Mouse (Mus musculus): ENCODE results near the gene Med8. TPM values are rescaled to one million over a fixed set of nuclear protein-coding genes. Genes with fewer than 3 reads are reported as not detected.

The Med8 gene
- total and polyA plus RNA-seq, 2 experiments from 2014 or later: 54.8 to 95.7 TPM

DNA sequence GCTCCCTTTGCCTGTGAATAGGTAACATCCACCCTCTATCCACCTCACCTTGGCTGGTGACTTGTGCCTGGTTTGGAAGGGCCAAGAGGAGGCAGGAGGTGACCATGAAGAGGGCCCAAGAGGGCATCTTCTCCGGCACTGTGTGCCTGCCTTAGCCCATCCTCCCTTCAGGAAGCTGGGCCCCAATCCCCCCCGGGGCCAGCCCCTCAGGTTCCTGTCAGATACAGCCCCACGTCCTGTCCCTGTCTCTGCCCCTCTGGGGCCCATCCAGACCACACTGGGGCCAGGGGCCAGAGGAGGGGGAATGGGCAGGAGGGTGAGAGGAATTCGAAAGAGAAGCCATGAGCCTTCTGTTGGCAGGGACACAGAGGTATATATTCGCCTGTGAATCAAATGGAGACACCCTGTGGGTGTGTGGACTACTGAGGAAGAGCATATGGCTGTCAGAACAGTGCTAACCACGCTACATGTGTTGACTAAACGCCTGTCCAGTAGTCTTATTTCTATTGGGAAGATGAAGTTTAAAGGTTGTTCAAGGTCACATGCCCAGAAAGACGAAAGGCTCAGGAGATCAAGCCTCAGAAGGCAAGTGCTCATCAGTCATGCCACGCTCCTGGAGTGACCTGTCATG is 48.3 kb downstream of the Med8 start, which contains the start of gene Mpl:
Mpl (minus strand) TSS at position 169 of the 631 bp plus-strand sequence.
- Histone ChIP-seq H3K36me3 (ENCODE audit: insufficient read depth, low read length) (no peaks in the 10 kb centered on the region), H3K27ac (ENCODE audit: low read depth, low read length) (no peak within 1 kb of the TSS), H3K9me3 (ENCODE audit: low read length) (no peaks in the 10 kb centered on the region), H3K4me3 (ENCODE audit: low read depth, low read length) (no peak within 1 kb of the TSS), H3K27me3 (ENCODE audit: insufficient read depth, low read length) (no peaks in the 10 kb centered on the region), H3K9ac (replicated peaks; ENCODE audit: low read length, poor library complexity, severe bottlenecking) (no peak within 1 kb of the TSS), H3K4me1 (ENCODE audit: insufficient read depth, low read length) (no peaks in the 10 kb centered on the region), H3K4me2 (ENCODE audit: low read depth, low read length, poor library complexity, severe bottlenecking) (no peak within 1 kb of the TSS)
- WGBS: 72% methylated on average over 9 of the region's 9 CpGs
- no peak for DNase-seq (ENCODE audit: low spot score)
- ATAC-seq (ENCODE audit: low FRiP score): no peak
- no peak for TF ChIP-seq CTCF (IDR thresholded peaks at IDR 0.05)

DNA sequence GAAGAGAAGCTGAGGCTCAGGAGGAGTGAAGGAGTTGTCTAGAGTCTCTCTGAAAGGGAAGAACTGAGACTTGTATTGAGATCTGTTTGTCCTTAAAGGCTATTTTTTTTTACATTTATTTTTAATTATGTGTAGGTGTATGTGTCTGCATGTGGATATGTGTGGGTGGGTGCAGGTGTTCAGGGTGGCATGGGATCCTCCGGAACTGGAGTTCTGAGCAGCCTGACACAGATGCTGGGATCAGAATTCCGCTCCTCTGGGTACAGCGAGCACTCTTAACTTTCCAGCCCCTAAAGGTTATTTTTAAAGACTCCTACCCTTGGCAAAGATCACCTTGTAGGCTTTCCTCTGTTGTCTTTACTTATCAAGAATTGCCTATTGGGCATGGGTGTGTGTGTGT is 55.8 kb downstream of the Med8 start:
- no peak overlapping the region for H3K4me2 ChIP-seq (ENCODE audit: low read depth, low read length, poor library complexity, severe bottlenecking)
- H3K27ac ChIP-seq (ENCODE audit: low read depth, low read length): no peak overlapping the region
- no peaks in the 10 kb centered on the region for H3K27me3 ChIP-seq (ENCODE audit: insufficient read depth, low read length)
- WGBS: 86% methylated on average over 3 of the region's 3 CpGs
- no peaks in the 10 kb centered on the region for H3K36me3 ChIP-seq (ENCODE audit: insufficient read depth, low read length)
- no peak for TF ChIP-seq CTCF (IDR thresholded peaks at IDR 0.05)
- no peak for ATAC-seq (ENCODE audit: low FRiP score)
- H3K9me3 ChIP-seq (ENCODE audit: low read length): no peaks in the 10 kb centered on the region
- no peak overlapping the region for H3K4me3 ChIP-seq (ENCODE audit: low read depth, low read length)
- no peak overlapping the region for H3K9ac ChIP-seq (replicated peaks; ENCODE audit: low read length, poor library complexity, severe bottlenecking)
- no peak for DNase-seq (ENCODE audit: low spot score)
- no peaks in the 10 kb centered on the region for H3K4me1 ChIP-seq (ENCODE audit: insufficient read depth, low read length)

Other genes with a start within 250 kb of the Med8 start
- 88.8 and 90.9 TPM in 2 replicates for gene Kdm4a, start 229.3 kb upstream of the Med8 start, total RNA-seq (2014; rRNA removed)
- 32.0 and 34.8 TPM in 2 replicates for gene Kdm4a, start 229.3 kb upstream of the Med8 start, polyA plus RNA-seq (2015; fragmentation: Nextera tagmentation; extraction: Ambion mirVana)
- gene Ptprf, start 117.9 kb upstream of the Med8 start, total RNA-seq (2014; rRNA removed): 160 and 186 TPM in 2 replicates
- 46.4 and 48.1 TPM in 2 replicates for gene Ptprf, start 117.9 kb upstream of the Med8 start, polyA plus RNA-seq (2015; fragmentation: Nextera tagmentation; extraction: Ambion mirVana)
- gene Szt2, start 64 bp upstream of the Med8 start, total RNA-seq (2014; rRNA removed): 18.8 and 29.0 TPM in 2 replicates
- gene Szt2, start 64 bp upstream of the Med8 start, polyA plus RNA-seq (2015; fragmentation: Nextera tagmentation; extraction: Ambion mirVana): 3.2 and 4.6 TPM in 2 replicates
- gene Elovl1, start 18.8 kb downstream of the Med8 start, total RNA-seq (2014; rRNA removed): 22.1 and 23.6 TPM in 2 replicates
- 23.8 and 28.2 TPM in 2 replicates for gene Elovl1, start 18.8 kb downstream of the Med8 start, polyA plus RNA-seq (2015; fragmentation: Nextera tagmentation; extraction: Ambion mirVana)
- 6.9 and 15.3 TPM in 2 replicates for gene Cdc20, start 28.0 kb downstream of the Med8 start, total RNA-seq (2014; rRNA removed)
- 9.7 and 11.0 TPM in 2 replicates for gene Cdc20, start 28.0 kb downstream of the Med8 start, polyA plus RNA-seq (2015; fragmentation: Nextera tagmentation; extraction: Ambion mirVana)
- gene Mpl, start 48.2 kb downstream of the Med8 start, total RNA-seq (2014; rRNA removed): 0.11 TPM in 1 of 2 replicates, not detected in the other
- gene Mpl, start 48.2 kb downstream of the Med8 start, polyA plus RNA-seq (2015; fragmentation: Nextera tagmentation; extraction: Ambion mirVana): 0.11 and 0.15 TPM in 2 replicates
- 15.7 and 17.2 TPM in 2 replicates for gene Tie1, start 80.7 kb downstream of the Med8 start, total RNA-seq (2014; rRNA removed)
- 9.9 and 10.3 TPM in 2 replicates for gene Tie1, start 80.7 kb downstream of the Med8 start, polyA plus RNA-seq (2015; fragmentation: Nextera tagmentation; extraction: Ambion mirVana)
- not detected in 2 replicates for gene 2610528J11Rik, start 117.7 kb downstream of the Med8 start, total RNA-seq (2014; rRNA removed)
- gene 2610528J11Rik, start 117.7 kb downstream of the Med8 start, polyA plus RNA-seq (2015; fragmentation: Nextera tagmentation; extraction: Ambion mirVana): not detected in 2 replicates
- gene Tmem125, start 134.7 kb downstream of the Med8 start, total RNA-seq (2014; rRNA removed): 0.19 and 0.22 TPM in 2 replicates
- 0.14 and 0.23 TPM in 2 replicates for gene Tmem125, start 134.7 kb downstream of the Med8 start, polyA plus RNA-seq (2015; fragmentation: Nextera tagmentation; extraction: Ambion mirVana)
- 0.82 and 1.1 TPM in 2 replicates for gene Cfap57, start 211.4 kb downstream of the Med8 start, total RNA-seq (2014; rRNA removed)
- gene Cfap57, start 211.4 kb downstream of the Med8 start, polyA plus RNA-seq (2015; fragmentation: Nextera tagmentation; extraction: Ambion mirVana): 1.4 TPM in 2 replicates
- 29.4 and 40.7 TPM in 2 replicates for gene Ebna1bp2, start 211.5 kb downstream of the Med8 start, total RNA-seq (2014; rRNA removed)
- 76.7 and 83.8 TPM in 2 replicates for gene Ebna1bp2, start 211.5 kb downstream of the Med8 start, polyA plus RNA-seq (2015; fragmentation: Nextera tagmentation; extraction: Ambion mirVana)
- not detected in 2 replicates for gene Olfr62, start 249.6 kb downstream of the Med8 start, total RNA-seq (2014; rRNA removed)
- gene Olfr62, start 249.6 kb downstream of the Med8 start, polyA plus RNA-seq (2015; fragmentation: Nextera tagmentation; extraction: Ambion mirVana): not detected in 2 replicates